Mouse (Mus musculus) skeletal muscle tissue, postnatal 0 days (tissue): ENCODE results near the gene Plxnb1. TPM values are rescaled to one million over a fixed set of nuclear protein-coding genes. Genes with fewer than 3 reads are reported as not detected.

Source experiments
- polyA plus RNA-seq: library from polyadenylated mRNA; unstranded; fragments of >200 nt; fragmentation: Nextera tagmentation; extraction: Ambion mirVana; gene quantifications from 2 replicates; pipeline ENCODE4 v1.2.1, GENCODE M21; 2015

The Plxnb1 gene
- 0.74 and 0.87 TPM in 2 replicates for polyA plus RNA-seq

GRCm38 (mm10) chr9:109095137-109095982 is at the start of gene Plxnb1:
Gene Plxnb1 (plus strand): TSS chr9:109095389.

GRCm38 (mm10) chr9:109059136-109059903 is 35.9 kb upstream of the Plxnb1 start, which contains the start of gene Trex1:
Gene Trex1 (minus strand): TSS chr9:109059734.

GRCm38 (mm10) chr9:109073661-109074573 is 21.3 kb upstream of the Plxnb1 start, which contains the start of gene Atrip:
Gene Atrip (minus strand): TSS chr9:109074124.

GRCm38 (mm10) chr9:109082124-109082800 is 12.9 kb upstream of the Plxnb1 start, which contains the start of the genes Ccdc51 and Tma7:
Gene Ccdc51 (plus strand): TSS chr9:109082493.
Gene Tma7 (minus strand): TSS chr9:109082587.

GRCm38 (mm10) chr9:109161941-109162340 is 66.8 kb downstream of the Plxnb1 start, which contains the start of gene Fbxw21:
Gene Fbxw21 (minus strand): TSS chr9:109162041.

Other genes starting within 250 kb of the Plxnb1 start
- gene Slc26a6, start 242.1 kb upstream of the Plxnb1 start, polyA plus RNA-seq: 5.1 and 5.2 TPM in 2 replicates
- gene Tmem89, start 180.8 kb upstream of the Plxnb1 start, polyA plus RNA-seq: not detected in 2 replicates
- 871 and 963 TPM in 2 replicates for gene Uqcrc1, start 158.8 kb upstream of the Plxnb1 start, polyA plus RNA-seq
- gene Col7a1, start 141.8 kb upstream of the Plxnb1 start, polyA plus RNA-seq: 3.6 and 4.5 TPM in 2 replicates
- 0.13 TPM in 1 of 2 replicates, not detected in the other for gene Ucn2, start 109.4 kb upstream of the Plxnb1 start, polyA plus RNA-seq
- 7.3 and 8.6 TPM in 2 replicates for gene Pfkfb4, start 103.6 kb upstream of the Plxnb1 start, polyA plus RNA-seq
- gene Shisa5, start 56.8 kb upstream of the Plxnb1 start, polyA plus RNA-seq: 47.1 and 63.1 TPM in 2 replicates
- gene Trex1, start 35.7 kb upstream of the Plxnb1 start, polyA plus RNA-seq: 14.9 and 15.0 TPM in 2 replicates
- 11.8 and 12.3 TPM in 2 replicates for gene Atrip, start 21.3 kb upstream of the Plxnb1 start, polyA plus RNA-seq
- 11.0 and 11.6 TPM in 2 replicates for gene Ccdc51, start 12.9 kb upstream of the Plxnb1 start, polyA plus RNA-seq
- 322 and 363 TPM in 2 replicates for gene Tma7, start 12.8 kb upstream of the Plxnb1 start, polyA plus RNA-seq
- not detected in 2 replicates for gene Fbxw21, start 66.7 kb downstream of the Plxnb1 start, polyA plus RNA-seq
- gene Fbxw13, start 100.6 kb downstream of the Plxnb1 start, polyA plus RNA-seq: not detected in 2 replicates
- gene Fbxw20, start 139.4 kb downstream of the Plxnb1 start, polyA plus RNA-seq: not detected in 2 replicates
- gene Fbxw14, start 192.3 kb downstream of the Plxnb1 start, polyA plus RNA-seq: not detected in 2 replicates
- not detected in 2 replicates for gene Fbxw28, start 244.3 kb downstream of the Plxnb1 start, polyA plus RNA-seq